Mouse (Mus musculus): Measurements from ENCODE around the gene Ovol1.

DNA sequence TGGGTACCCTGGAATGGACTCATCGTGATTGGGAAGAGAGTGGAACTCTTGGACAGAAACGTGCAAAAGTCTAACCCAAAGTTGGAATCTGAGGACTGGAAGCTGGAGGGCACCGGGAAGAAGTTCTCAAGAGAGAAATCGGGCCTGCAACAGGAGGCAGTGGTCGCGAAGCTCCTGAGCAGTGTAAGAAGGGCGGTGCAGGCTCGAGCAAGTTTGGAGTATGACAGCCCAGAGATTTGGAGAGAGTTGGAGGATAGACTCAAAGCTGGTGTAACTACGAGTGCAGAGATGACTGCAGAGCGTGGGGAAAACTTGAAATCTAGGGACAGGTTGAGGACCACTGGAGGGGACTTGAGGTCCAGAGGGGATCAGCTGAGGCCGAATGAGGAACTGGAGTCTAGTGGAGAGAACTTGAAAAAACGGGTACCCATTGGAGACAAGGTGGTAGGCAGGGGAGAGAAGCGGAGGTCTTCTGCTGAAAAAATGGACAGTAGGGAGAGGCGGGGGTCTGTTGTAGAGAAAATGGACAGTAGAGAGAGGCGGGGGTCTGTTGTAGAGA is 49.3 kb downstream of the Ovol1 start:
- TF ChIP-seq CTCF (IDR thresholded peaks at IDR 0.05; ENCODE audit: low read depth), result no peak
- TF ChIP-seq EP300 (IDR thresholded peaks at IDR 0.05; ENCODE audit: low read depth), result no peak

Data from liver, postnatal 0 days (tissue).